Mouse (Mus musculus) kidney, postnatal 0 days (tissue): ENCODE results near the gene Cacna2d1. TPM values are rescaled to one million over a fixed set of nuclear protein-coding genes. Genes with fewer than 3 reads are reported as not detected.

Experiments
- ATAC-seq: fragments of 200-750 bp; cut with Nextera tagmentation; replicated peaks from 2 replicates; pipeline ENCODE4 v1.8.0; 2017; ENCODE audit warnings: low read depth, moderate number of reproducible peaks, moderate TSS enrichment, moderate library complexity; ENCODE audit not compliant: low FRiP score
- DNase-seq: peaks from one replicate; pipeline ENCODE4 v3.0.0-alpha.2; 2016; ENCODE audit warnings: low spot score
- H3K27ac ChIP-seq: fragments of 300-500 bp; sonication (generic); 2 replicates; pipeline ENCODE4 v1.5.1; 2014; ENCODE audit warnings: mild to moderate bottlenecking
- H3K27me3 ChIP-seq: fragments of 300-500 bp; sonication (generic); 2 replicates; pipeline ENCODE4 v1.6.1; 2014; ENCODE audit warnings: low read length, mixed read lengths; ENCODE audit not compliant: insufficient read depth
- H3K36me3 ChIP-seq: fragments of 300-500 bp; sonication (generic); 2 replicates; pipeline ENCODE4 v1.6.1; 2014; ENCODE audit warnings: low read length, mixed read lengths; ENCODE audit not compliant: insufficient read depth
- H3K4me1 ChIP-seq: fragments of 300-500 bp; sonication (generic); replicated peaks from 2 replicates; pipeline ENCODE4 v1.6.1; 2014; ENCODE audit warnings: antibody characterized with exemption, low read length, mixed read lengths; ENCODE audit not compliant: insufficient read depth
- H3K4me2 ChIP-seq: fragments of 300-500 bp; sonication (generic); 2 replicates; pipeline ENCODE4 v1.6.1; 2014; ENCODE audit warnings: mild to moderate bottlenecking, low read length, moderate library complexity, mixed read lengths
- H3K4me3 ChIP-seq: fragments of 300-500 bp; sonication (generic); replicated peaks from 2 replicates; pipeline ENCODE4 v1.5.1; 2014; ENCODE audit warnings: low read depth, low read length
- H3K9ac ChIP-seq: fragments of 300-500 bp; sonication (generic); 2 replicates; pipeline ENCODE4 v1.6.1; 2014; ENCODE audit warnings: low read depth, low read length
- H3K9me3 ChIP-seq: fragments of 300-500 bp; sonication (generic); replicated peaks from 2 replicates; pipeline ENCODE4 v1.6.1; 2016; ENCODE audit warnings: low read length, inconsistent platforms, mixed read lengths
- CTCF ChIP-seq: IDR thresholded peaks from 2 replicates; pipeline ENCODE4 v1.5.1; 2016; ENCODE audit warnings: antibody characterized with exemption, low read depth, mild to moderate bottlenecking, moderate library complexity
- WGBS: fragments of 180-500 bp; shearing (Covaris S2); extraction: QIAGEN DNeasy Blood & Tissue Kit; methylation state at CpG from one replicate; pipeline ENCODE4 v1.1.7; 2014; 5-methylcytosine and 5-hydroxymethylcytosine counted together
- polyA plus RNA-seq: library from polyadenylated mRNA; unstranded; fragments of >200 nt; fragmentation: Nextera tagmentation; extraction: Ambion mirVana; gene quantifications from 2 replicates; pipeline ENCODE4 v1.2.1, GENCODE M21; 2015

Cacna2d1 gene
- polyA plus RNA-seq, 1 experiment from 2014 or later = 9.7 TPM

GRCm38 (mm10) chr5:16252738-16253513 lies 318.4 kb downstream of the Cacna2d1 start:
- ATAC-seq (no peak), DNase-seq (no peak)
- Histone ChIP-seq H3K36me3 (no peaks in the 10 kb centered on the region), H3K27ac (no peak overlapping the region), H3K9ac (no peak overlapping the region), H3K4me1 (no peaks in the 10 kb centered on the region), H3K4me3 (no peak overlapping the region), H3K9me3 (no peaks in the 10 kb centered on the region), H3K27me3 (no peaks in the 10 kb centered on the region), H3K4me2 (no peak overlapping the region)
- no peak for TF ChIP-seq CTCF
- WGBS = 81% methylated on average over 6 of the region's 6 CpGs

- Histone ChIP-seq H3K27me3 (no peaks in the 10 kb centered on the region), H3K4me2 (no peak overlapping the region), H3K27ac (no peak overlapping the region), H3K4me3 (no peak overlapping the region), H3K9me3 (no peaks in the 10 kb centered on the region), H3K4me1 (no peaks in the 10 kb centered on the region), H3K36me3 (no peaks in the 10 kb centered on the region), H3K9ac (no peak overlapping the region)
- WGBS = 87% methylated on average over 1 of the region's 1 CpGs
- TF ChIP-seq CTCF = no peak
- ATAC-seq (no peak), DNase-seq (no peak)
Observed at GRCm38 (mm10) chr5:16253768-16254167, 319.3 kb downstream of the Cacna2d1 start.

GRCm38 (mm10) chr5:16265385-16265784 lies 330.9 kb downstream of the Cacna2d1 start:
- Histone ChIP-seq H3K27me3 (no peaks in the 10 kb centered on the region), H3K9ac (no peak overlapping the region), H3K9me3 (no peaks in the 10 kb centered on the region), H3K4me3 (no peak overlapping the region), H3K27ac (no peak overlapping the region), H3K4me1 (no peaks in the 10 kb centered on the region), H3K4me2 (no peak overlapping the region), H3K36me3 (no peaks in the 10 kb centered on the region)
- TF ChIP-seq CTCF = no peak
- 81% methylated on average over 6 of the region's 6 CpGs for WGBS
- no peak for ATAC-seq
- no peak for DNase-seq

- H3K4me2 ChIP-seq = no peak overlapping the region
- no peak overlapping the region for H3K27ac ChIP-seq
- no peaks in the 10 kb centered on the region for H3K4me1 ChIP-seq
- no peaks in the 10 kb centered on the region for H3K36me3 ChIP-seq
- no peak for DNase-seq
- no peak overlapping the region for H3K9ac ChIP-seq
- 63% methylated on average over 2 of the region's 2 CpGs for WGBS
- no peak for TF ChIP-seq CTCF
- no peak overlapping the region for H3K4me3 ChIP-seq
- no peaks in the 10 kb centered on the region for H3K27me3 ChIP-seq
- no peaks in the 10 kb centered on the region for H3K9me3 ChIP-seq
- no peak for ATAC-seq
Observed at GRCm38 (mm10) chr5:16277058-16277457, 342.6 kb downstream of the Cacna2d1 start.

GRCm38 (mm10) chr5:16281229-16281628 lies 346.7 kb downstream of the Cacna2d1 start:
- WGBS = 73% methylated on average over 5 of the region's 5 CpGs

GRCm38 (mm10) chr5:16293223-16293622 lies 358.7 kb downstream of the Cacna2d1 start:
- Histone ChIP-seq H3K4me1 (no peaks in the 10 kb centered on the region), H3K9ac (no peak overlapping the region), H3K4me2 (no peak overlapping the region), H3K9me3 (no peaks in the 10 kb centered on the region), H3K4me3 (no peak overlapping the region), H3K27me3 (no peaks in the 10 kb centered on the region), H3K36me3 (no peaks in the 10 kb centered on the region), H3K27ac (no peak overlapping the region)
- DNase-seq (peak; percentile 74), ATAC-seq (no peak)
- peak; percentile 69 for TF ChIP-seq CTCF
- WGBS = 11% methylated on average over 1 of the region's 1 CpGs

More at GRCm38 (mm10) chr5:16281229-16281628, 346.7 kb downstream of the Cacna2d1 start:
- Histone ChIP-seq H3K36me3 (no peaks in the 10 kb centered on the region), H3K27ac (no peak overlapping the region), H3K4me3 (no peak overlapping the region), H3K4me2 (no peak overlapping the region), H3K4me1 (no peaks in the 10 kb centered on the region), H3K27me3 (no peaks in the 10 kb centered on the region), H3K9me3 (no peaks in the 10 kb centered on the region), H3K9ac (no peak overlapping the region)
- ATAC-seq (no peak), DNase-seq (no peak)
- TF ChIP-seq CTCF = no peak
